Mouse (Mus musculus): ENCODE measurements around the gene Zpbp2. TPM values are rescaled to one million over a fixed set of nuclear protein-coding genes. Genes with fewer than 3 reads are reported as not detected.

Gene Zpbp2
- polyA plus RNA-seq, 1 experiment from 2014 or later: 0.24 TPM

GRCm38 (mm10) chr11:98587684-98588546, 37.0 kb downstream of the Zpbp2 start:
- Histone ChIP-seq H3K27ac (replicated peaks; ENCODE audit: low read depth, low read length) (no peak overlapping the region), H3K36me3 (replicated peaks; ENCODE audit: control insufficient read depth, insufficient read depth, low read depth, low read length) (no peaks in the 10 kb centered on the region; the same call in 1 of the 2 replicates), H3K9me3 (replicated peaks; ENCODE audit: control insufficient read depth, low read length) (no peaks in the 10 kb centered on the region), H3K4me1 (ENCODE audit: control insufficient read depth, insufficient read depth, low read length) (no peaks in the 10 kb centered on the region; the same call in 1 of the 2 replicates), H3K4me2 (ENCODE audit: low read depth, low read length) (peak overlapping the region; percentile 53), H3K9ac (replicated peaks; ENCODE audit: low read length) (peak overlapping the region; percentile 18; the same call in 1 of the 2 replicates), H3K4me3 (ENCODE audit: low read depth, low read length) (peak overlapping the region; percentile 80), H3K27me3 (ENCODE audit: control insufficient read depth, insufficient read depth, low read length) (no peaks in the 10 kb centered on the region)
- ATAC-seq (replicated peaks; ENCODE audit: insufficient number of reproducible peaks, low FRiP score, low TSS enrichment, low read depth) (0 out of 2 replicates have a peak, but pooled peaks have one; percentile 15), DNase-seq (ENCODE audit: low spot score) (peak; percentile 65)
- WGBS: 6% methylated on average over 20 of the region's 20 CpGs

GRCm38 (mm10) chr11:98588833-98589281, 38.0 kb downstream of the Zpbp2 start:
- DNase-seq (ENCODE audit: low spot score): no peak
- 60% methylated on average over 6 of the region's 6 CpGs for WGBS
- Histone ChIP-seq H3K36me3 (replicated peaks; ENCODE audit: control insufficient read depth, insufficient read depth, low read depth, low read length) (no peaks in the 10 kb centered on the region), H3K4me1 (ENCODE audit: control insufficient read depth, insufficient read depth, low read length) (no peaks in the 10 kb centered on the region; the same call in 1 of the 2 replicates), H3K9me3 (replicated peaks; ENCODE audit: control insufficient read depth, low read length) (no peaks in the 10 kb centered on the region), H3K27ac (replicated peaks; ENCODE audit: low read depth, low read length) (no peak overlapping the region), H3K4me3 (ENCODE audit: low read depth, low read length) (no peak overlapping the region), H3K27me3 (ENCODE audit: control insufficient read depth, insufficient read depth, low read length) (no peaks in the 10 kb centered on the region), H3K4me2 (ENCODE audit: low read depth, low read length) (no peak overlapping the region), H3K9ac (replicated peaks; ENCODE audit: low read length) (no peak overlapping the region)
- no peak for ATAC-seq (replicated peaks; ENCODE audit: insufficient number of reproducible peaks, low FRiP score, low TSS enrichment, low read depth)

GRCm38 (mm10) chr11:98589306-98589705, 38.4 kb downstream of the Zpbp2 start:
- DNase-seq (ENCODE audit: low spot score): no peak
- Histone ChIP-seq H3K27me3 (ENCODE audit: control insufficient read depth, insufficient read depth, low read length) (no peaks in the 10 kb centered on the region), H3K9ac (replicated peaks; ENCODE audit: low read length) (no peak overlapping the region), H3K4me3 (ENCODE audit: low read depth, low read length) (no peak overlapping the region), H3K9me3 (replicated peaks; ENCODE audit: control insufficient read depth, low read length) (no peaks in the 10 kb centered on the region), H3K4me1 (ENCODE audit: control insufficient read depth, insufficient read depth, low read length) (no peaks in the 10 kb centered on the region; the same call in 1 of the 2 replicates), H3K4me2 (ENCODE audit: low read depth, low read length) (no peak overlapping the region), H3K27ac (replicated peaks; ENCODE audit: low read depth, low read length) (no peak overlapping the region), H3K36me3 (replicated peaks; ENCODE audit: control insufficient read depth, insufficient read depth, low read depth, low read length) (no peaks in the 10 kb centered on the region)
- WGBS: 78% methylated on average over 8 of the region's 8 CpGs
- no peak for ATAC-seq (replicated peaks; ENCODE audit: insufficient number of reproducible peaks, low FRiP score, low TSS enrichment, low read depth)

- Histone ChIP-seq H3K36me3 (replicated peaks; ENCODE audit: control insufficient read depth, insufficient read depth, low read depth, low read length) (no peaks in the 10 kb centered on the region), H3K9me3 (replicated peaks; ENCODE audit: control insufficient read depth, low read length) (no peaks in the 10 kb centered on the region), H3K4me2 (ENCODE audit: low read depth, low read length) (no peak overlapping the region), H3K27ac (replicated peaks; ENCODE audit: low read depth, low read length) (no peak overlapping the region), H3K4me1 (ENCODE audit: control insufficient read depth, insufficient read depth, low read length) (no peaks in the 10 kb centered on the region; the same call in 1 of the 2 replicates), H3K9ac (replicated peaks; ENCODE audit: low read length) (no peak overlapping the region), H3K27me3 (ENCODE audit: control insufficient read depth, insufficient read depth, low read length) (no peaks in the 10 kb centered on the region), H3K4me3 (ENCODE audit: low read depth, low read length) (no peak overlapping the region)
- ATAC-seq (replicated peaks; ENCODE audit: insufficient number of reproducible peaks, low FRiP score, low TSS enrichment, low read depth): no peak
- WGBS: 72% methylated on average over 19 of the region's 19 CpGs
- DNase-seq (ENCODE audit: low spot score): no peak
Observed at GRCm38 (mm10) chr11:98590548-98591445, 39.9 kb downstream of the Zpbp2 start.

- 80% methylated on average over 6 of the region's 6 CpGs for WGBS
- no peaks in the 10 kb centered on the region for H3K36me3 ChIP-seq (replicated peaks; ENCODE audit: control insufficient read depth, insufficient read depth, low read depth, low read length)
- H3K4me3 ChIP-seq (ENCODE audit: low read depth, low read length): no peak overlapping the region
- DNase-seq (ENCODE audit: low spot score): no peak
- H3K9me3 ChIP-seq (replicated peaks; ENCODE audit: control insufficient read depth, low read length): no peaks in the 10 kb centered on the region
- no peak overlapping the region for H3K9ac ChIP-seq (replicated peaks; ENCODE audit: low read length)
- H3K4me2 ChIP-seq (ENCODE audit: low read depth, low read length): no peak overlapping the region
- no peak overlapping the region for H3K27ac ChIP-seq (replicated peaks; ENCODE audit: low read depth, low read length)
- no peaks in the 10 kb centered on the region for H3K4me1 ChIP-seq (ENCODE audit: control insufficient read depth, insufficient read depth, low read length)
- ATAC-seq (replicated peaks; ENCODE audit: insufficient number of reproducible peaks, low FRiP score, low TSS enrichment, low read depth): no peak
- peaks cover 6% of the 10 kb centered on the region; the same call in 1 of the 2 replicates for H3K27me3 ChIP-seq (ENCODE audit: control insufficient read depth, insufficient read depth, low read length)
Observed at GRCm38 (mm10) chr11:98595021-98595420, 44.1 kb downstream of the Zpbp2 start.

- 80% methylated on average over 10 of the region's 10 CpGs for WGBS
- no peak overlapping the region for H3K4me3 ChIP-seq (ENCODE audit: low read depth, low read length)
- H3K4me1 ChIP-seq (ENCODE audit: control insufficient read depth, insufficient read depth, low read length): no peaks in the 10 kb centered on the region
- no peaks in the 10 kb centered on the region for H3K9me3 ChIP-seq (replicated peaks; ENCODE audit: control insufficient read depth, low read length)
- ATAC-seq (replicated peaks; ENCODE audit: insufficient number of reproducible peaks, low FRiP score, low TSS enrichment, low read depth) (no peak), DNase-seq (ENCODE audit: low spot score) (no peak)
- no peak overlapping the region for H3K27ac ChIP-seq (replicated peaks; ENCODE audit: low read depth, low read length)
- no peak overlapping the region for H3K4me2 ChIP-seq (ENCODE audit: low read depth, low read length)
- H3K9ac ChIP-seq (replicated peaks; ENCODE audit: low read length): no peak overlapping the region
- peaks cover 6% of the 10 kb centered on the region; the same call in 1 of the 2 replicates for H3K27me3 ChIP-seq (ENCODE audit: control insufficient read depth, insufficient read depth, low read length)
- H3K36me3 ChIP-seq (replicated peaks; ENCODE audit: control insufficient read depth, insufficient read depth, low read depth, low read length): no peaks in the 10 kb centered on the region
Observed at GRCm38 (mm10) chr11:98595473-98595872, 44.6 kb downstream of the Zpbp2 start.

GRCm38 (mm10) chr11:98595955-98596354, 45.1 kb downstream of the Zpbp2 start:
- Histone ChIP-seq H3K9me3 (replicated peaks; ENCODE audit: control insufficient read depth, low read length) (no peaks in the 10 kb centered on the region), H3K4me2 (ENCODE audit: low read depth, low read length) (no peak overlapping the region), H3K27ac (replicated peaks; ENCODE audit: low read depth, low read length) (no peak overlapping the region), H3K9ac (replicated peaks; ENCODE audit: low read length) (no peak overlapping the region), H3K27me3 (ENCODE audit: control insufficient read depth, insufficient read depth, low read length) (peaks cover 6% of the 10 kb centered on the region; the same call in 1 of the 2 replicates), H3K36me3 (replicated peaks; ENCODE audit: control insufficient read depth, insufficient read depth, low read depth, low read length) (no peaks in the 10 kb centered on the region), H3K4me1 (ENCODE audit: control insufficient read depth, insufficient read depth, low read length) (no peaks in the 10 kb centered on the region), H3K4me3 (ENCODE audit: low read depth, low read length) (no peak overlapping the region)
- 86% methylated on average over 3 of the region's 3 CpGs for WGBS
- ATAC-seq (replicated peaks; ENCODE audit: insufficient number of reproducible peaks, low FRiP score, low TSS enrichment, low read depth) (no peak), DNase-seq (ENCODE audit: low spot score) (no peak)

Data from embryonic facial prominence, embryonic 11.5 days (tissue).